Mouse (Mus musculus): Measurements from ENCODE around the gene Dgcr8.

DNA sequence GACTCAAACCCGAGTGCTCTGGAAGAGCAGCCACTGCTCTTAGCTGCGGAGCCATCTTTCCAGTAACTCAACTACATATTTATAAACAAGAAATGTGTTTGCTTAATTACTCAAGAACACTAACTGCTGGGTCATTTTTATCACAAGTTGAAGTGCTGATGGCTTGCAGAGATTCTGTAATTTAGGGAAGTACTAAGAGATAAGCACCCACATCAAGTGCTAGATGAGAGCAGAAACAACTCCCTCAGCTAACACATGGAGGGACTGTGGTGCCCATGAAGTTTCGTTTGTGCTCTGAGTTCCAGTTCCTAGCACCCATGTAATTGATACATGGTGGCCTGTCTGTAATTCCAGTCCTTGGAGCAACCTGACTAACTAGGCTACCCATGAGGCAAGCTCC is 29.9 kb upstream of the Dgcr8 start:
- no peak for TF ChIP-seq POLR2A (IDR thresholded peaks at IDR 0.05; ENCODE audit: insufficient read length, low read depth)
- no peak for TF ChIP-seq POLR2AphosphoS2 (IDR thresholded peaks at IDR 0.05; ENCODE audit: insufficient read length, low read depth)
- no peak for TF ChIP-seq MYOD1 (IDR thresholded peaks at IDR 0.05; ENCODE audit: control insufficient read depth in 1 of 3, insufficient read length in 2 of 3, low read depth in 2 of 3)
- no peak for TF ChIP-seq USF1 (IDR thresholded peaks at IDR 0.05; ENCODE audit: low read depth)
- no peak for TF ChIP-seq MAX (IDR thresholded peaks at IDR 0.05; ENCODE audit: low read depth)
- no peak for TF ChIP-seq CEBPB (IDR thresholded peaks at IDR 0.05; ENCODE audit: insufficient read depth, poor library complexity, severe bottlenecking)
